In genomic region chr9:108094998-108095411, GRCm38 (mm10) we compare ENCODE assay signal across 8 mouse cellular contexts. TPM values are rescaled to one million over a fixed set of nuclear protein-coding genes. Genes with fewer than 3 reads are reported as not detected.
DNase-seq lines count a peak whose midpoint lies in the region; ATAC-seq and TF ChIP-seq lines count a peak whose summit lies in the region.

No protein-coding gene starts in this region.

- peaks cover 29% of the 10 kb centered on the region for H3K36me3 ChIP-seq in heart, embryonic 13.5 days
- peaks cover 29% of the 10 kb centered on the region for H3K36me3 ChIP-seq in limb, embryonic 15.5 days
- peaks cover 51% of the 10 kb centered on the region for H3K36me3 ChIP-seq in neural tube, embryonic 15.5 days

- peak overlapping the region; percentile 82 for H3K27ac ChIP-seq in heart, embryonic 13.5 days (replicated peaks)
- peak overlapping the region; percentile 86 for H3K27ac ChIP-seq in limb, embryonic 15.5 days
- H3K27ac ChIP-seq in neural tube, embryonic 15.5 days (replicated peaks) = peak overlapping the region; percentile 80

- TF ChIP-seq POLR2A in lung, adult 2 months (IDR thresholded peaks at IDR 0.05; ENCODE audit: borderline replicate concordance, extremely low read depth, low read depth, low read length) = no peak

- H3K27me3 ChIP-seq in heart, embryonic 13.5 days (replicated peaks) = no peaks in the 10 kb centered on the region
- H3K27me3 ChIP-seq in limb, embryonic 15.5 days = no peaks in the 10 kb centered on the region
- no peaks in the 10 kb centered on the region for H3K27me3 ChIP-seq in neural tube, embryonic 15.5 days (replicated peaks)

- no peaks in the 10 kb centered on the region for H3K9me3 ChIP-seq in heart, embryonic 13.5 days
- H3K9me3 ChIP-seq in limb, embryonic 15.5 days = no peaks in the 10 kb centered on the region
- H3K9me3 ChIP-seq in neural tube, embryonic 15.5 days (replicated peaks) = no peaks in the 10 kb centered on the region

- peak; percentile 48 for DNase-seq in lung, adult 2 months
- DNase-seq in lung, postnatal 10 days = no peak
- peak; percentile 94 for DNase-seq in c-Kit-positive CD71-positive TER-119-positive erythroid progenitor cells, embryonic 14.5 days (ENCODE audit: low spot score)
- DNase-seq in gastrocnemius, adult 18-20 months (ENCODE audit: low spot score) = no peak
- no peak for DNase-seq in layer of hippocampus, postnatal 36 days

- peaks cover 4% of the 10 kb centered on the region for H3K4me1 ChIP-seq in lung, adult 2 months (ENCODE audit: control insufficient read depth, insufficient read depth, low read length)
- peaks cover 52% of the 10 kb centered on the region for H3K4me1 ChIP-seq in heart, embryonic 13.5 days
- H3K4me1 ChIP-seq in limb, embryonic 15.5 days = peaks cover 28% of the 10 kb centered on the region
- H3K4me1 ChIP-seq in neural tube, embryonic 15.5 days = peaks cover 35% of the 10 kb centered on the region

- TF ChIP-seq CTCF in lung, adult 2 months (IDR thresholded peaks at IDR 0.05; ENCODE audit: insufficient read depth, low read length) = no peak

- peak overlapping the region; percentile 100 for H3K4me2 ChIP-seq in heart, embryonic 13.5 days
- peak overlapping the region; percentile 98 for H3K4me2 ChIP-seq in limb, embryonic 15.5 days
- peak overlapping the region; percentile 97 for H3K4me2 ChIP-seq in neural tube, embryonic 15.5 days

- H3K9ac ChIP-seq in heart, embryonic 13.5 days = peak overlapping the region; percentile 91
- peak overlapping the region; percentile 51; the same call in 1 of the 2 replicates for H3K9ac ChIP-seq in limb, embryonic 15.5 days
- peak overlapping the region; percentile 83 for H3K9ac ChIP-seq in neural tube, embryonic 15.5 days (replicated peaks)

- peak overlapping the region; percentile 82 for H3K4me3 ChIP-seq in lung, adult 2 months (replicated peaks; ENCODE audit: extremely low read depth, low read depth, low read length)
- H3K4me3 ChIP-seq in heart, embryonic 13.5 days = peak overlapping the region; percentile 80
- H3K4me3 ChIP-seq in limb, embryonic 15.5 days = peak overlapping the region; percentile 66
- H3K4me3 ChIP-seq in neural tube, embryonic 15.5 days (replicated peaks) = peak overlapping the region; percentile 70

- peak; percentile 10; the same call in 1 of the 2 replicates for ATAC-seq in heart, embryonic 13.5 days (ENCODE audit: extremely low read depth, insufficient number of reproducible peaks, low FRiP score, low TSS enrichment)
- no peak for ATAC-seq in limb, embryonic 15.5 days (ENCODE audit: insufficient number of reproducible peaks, low FRiP score, low TSS enrichment, low read depth)
- peak; percentile 43 for ATAC-seq in neural tube, embryonic 15.5 days (ENCODE audit: low FRiP score)

- WGBS in lung, adult 2 months = under 1% methylated on average over 16 of the region's 16 CpGs
- 0% methylated on average over 16 of the region's 16 CpGs for WGBS in heart, embryonic 13.5 days
- under 1% methylated on average over 16 of the region's 16 CpGs for WGBS in limb, embryonic 15.5 days
- WGBS in neural tube, embryonic 15.5 days = under 1% methylated on average over 16 of the region's 16 CpGs

RNA-seq across cellular contexts. Expression of gene Apeh, which starts 0.6 kb away (rescaled TPM):
- polyA plus RNA-seq in lung, adult 2 months (2012; rRNA removed) = 64.7 and 74.8 TPM in 2 replicates
- polyA plus RNA-seq in heart, embryonic 13.5 days (2015; fragmentation: Nextera tagmentation; extraction: Ambion mirVana) = 51.3 and 62.5 TPM in 2 replicates
- polyA plus RNA-seq in limb, embryonic 15.5 days (2015; fragmentation: Nextera tagmentation; extraction: Ambion mirVana) = 41.8 and 45.4 TPM in 2 replicates
- 52.3 and 53.5 TPM in 2 replicates for polyA plus RNA-seq in neural tube, embryonic 15.5 days (2015; fragmentation: Nextera tagmentation; extraction: Ambion mirVana)
- 10 to 100 TPM; 25.7 to 27.8 TPM for total RNA-seq in gastrocnemius, adult 18-20 months (2021)
- total RNA-seq in layer of hippocampus, postnatal 36 days (2021) = 10 to 100 TPM; 31.1 to 37.6 TPM

RNA-seq across cellular contexts. Expression of gene Rnf123, which starts 11.9 kb away (rescaled TPM):
- polyA plus RNA-seq in lung, adult 2 months (2012; rRNA removed) = 78.6 and 88.0 TPM in 2 replicates
- polyA plus RNA-seq in heart, embryonic 13.5 days (2015; fragmentation: Nextera tagmentation; extraction: Ambion mirVana) = 29.4 and 30.9 TPM in 2 replicates
- polyA plus RNA-seq in limb, embryonic 15.5 days (2015; fragmentation: Nextera tagmentation; extraction: Ambion mirVana) = 25.5 and 30.4 TPM in 2 replicates
- polyA plus RNA-seq in neural tube, embryonic 15.5 days (2015; fragmentation: Nextera tagmentation; extraction: Ambion mirVana) = 44.3 and 51.6 TPM in 2 replicates
- total RNA-seq in gastrocnemius, adult 18-20 months (2021) = 100 to 1,000 TPM; 134 to 139 TPM
- 100 to 1,000 TPM; 104 to 110 TPM for total RNA-seq in layer of hippocampus, postnatal 36 days (2021)

RNA-seq across cellular contexts. Expression of gene Mst1, which starts 14.8 kb away (rescaled TPM):
- polyA plus RNA-seq in lung, adult 2 months (2012; rRNA removed) = 1.5 and 2.5 TPM in 2 replicates
- polyA plus RNA-seq in heart, embryonic 13.5 days (2015; fragmentation: Nextera tagmentation; extraction: Ambion mirVana) = 0.20 and 0.59 TPM in 2 replicates
- polyA plus RNA-seq in limb, embryonic 15.5 days (2015; fragmentation: Nextera tagmentation; extraction: Ambion mirVana) = 2.2 and 3.5 TPM in 2 replicates
- polyA plus RNA-seq in neural tube, embryonic 15.5 days (2015; fragmentation: Nextera tagmentation; extraction: Ambion mirVana) = 0.50 TPM in 1 of 2 replicates, not detected in the other
- not detected for total RNA-seq in gastrocnemius, adult 18-20 months (2021)
- not detected for total RNA-seq in layer of hippocampus, postnatal 36 days (2021)

RNA-seq across cellular contexts. Expression of gene Amigo3, which starts 42.0 kb away (rescaled TPM):
- 2.3 and 3.2 TPM in 2 replicates for polyA plus RNA-seq in lung, adult 2 months (2012; rRNA removed)
- polyA plus RNA-seq in heart, embryonic 13.5 days (2015; fragmentation: Nextera tagmentation; extraction: Ambion mirVana) = 1.9 and 2.3 TPM in 2 replicates
- polyA plus RNA-seq in limb, embryonic 15.5 days (2015; fragmentation: Nextera tagmentation; extraction: Ambion mirVana) = 4.4 and 4.7 TPM in 2 replicates
- 2.2 and 2.8 TPM in 2 replicates for polyA plus RNA-seq in neural tube, embryonic 15.5 days (2015; fragmentation: Nextera tagmentation; extraction: Ambion mirVana)
- 1 to 10 TPM; 1.8 to 2.0 TPM for total RNA-seq in gastrocnemius, adult 18-20 months (2021)
- total RNA-seq in layer of hippocampus, postnatal 36 days (2021) = 1 to 10 TPM; 1.8 to 2.6 TPM

RNA-seq across cellular contexts. Expression of gene Gmppb, which starts 46.0 kb away (rescaled TPM):
- 14.6 and 20.3 TPM in 2 replicates for polyA plus RNA-seq in lung, adult 2 months (2012; rRNA removed)
- polyA plus RNA-seq in heart, embryonic 13.5 days (2015; fragmentation: Nextera tagmentation; extraction: Ambion mirVana) = 21.4 and 23.3 TPM in 2 replicates
- 46.7 and 52.4 TPM in 2 replicates for polyA plus RNA-seq in limb, embryonic 15.5 days (2015; fragmentation: Nextera tagmentation; extraction: Ambion mirVana)
- 22.0 and 28.9 TPM in 2 replicates for polyA plus RNA-seq in neural tube, embryonic 15.5 days (2015; fragmentation: Nextera tagmentation; extraction: Ambion mirVana)
- total RNA-seq in gastrocnemius, adult 18-20 months (2021) = 1 to 10 TPM; 4.0 to 4.4 TPM
- 10 to 100 TPM; 16.9 to 17.5 TPM for total RNA-seq in layer of hippocampus, postnatal 36 days (2021)

Comparison
In these comparisons a context has a peak if more than half of its experiments do, and no peak if none do; other contexts are left out.
1. DNase-seq: peak in lung, adult 2 months (single experiment) and c-Kit-positive CD71-positive TER-119-positive erythroid progenitor cells, embryonic 14.5 days (single experiment); none in lung, postnatal 10 days (single experiment), gastrocnemius, adult 18-20 months (single experiment) and layer of hippocampus, postnatal 36 days (0 of 2).
2. Peak in every context shown above with its lines, with median percentiles within 50 percentile points of each other: H3K4me3 ChIP-seq, H3K27ac ChIP-seq, H3K4me2 ChIP-seq and H3K9ac ChIP-seq.